Mouse (Mus musculus) kidney, postnatal 36 days (tissue): Measurements from ENCODE around the gene Dcps.

ENCODE experiments used
- DNase-seq, 2 experiments: peaks; one replicate each; pipeline ENCODE4 v3.0.0; 2021 to 2022; ENCODE audit warnings: mixed read lengths in 2 of 2

The Dcps gene

DNA sequence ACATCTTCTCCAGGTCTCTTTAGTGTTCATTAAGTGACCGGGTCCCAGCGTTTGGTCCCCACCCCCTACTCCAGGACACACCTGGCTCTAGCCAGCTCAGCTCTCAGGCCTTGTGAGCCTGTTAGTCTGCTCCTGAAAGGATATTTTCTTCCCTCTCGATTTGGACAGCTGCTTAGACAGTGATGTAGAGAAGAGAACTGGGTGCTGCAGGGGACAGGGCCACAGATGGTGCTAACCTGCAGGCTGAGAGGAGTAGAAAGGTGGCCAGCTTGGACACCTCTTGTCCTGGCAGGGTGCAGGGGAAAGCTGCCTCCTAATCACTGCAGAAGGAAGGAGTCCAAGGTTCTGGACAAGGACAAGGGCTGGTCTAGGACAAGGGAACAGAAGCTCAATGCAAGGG lies 67.8 kb downstream of the Dcps start:
- DNase-seq: no peak

GRCm38 (mm10) chr9:35107396-35107795 lies 68.5 kb downstream of the Dcps start:
- no peak for DNase-seq

GRCm38 (mm10) chr9:35105884-35106880 lies 69.7 kb downstream of the Dcps start:
- DNase-seq: no peak

DNA sequence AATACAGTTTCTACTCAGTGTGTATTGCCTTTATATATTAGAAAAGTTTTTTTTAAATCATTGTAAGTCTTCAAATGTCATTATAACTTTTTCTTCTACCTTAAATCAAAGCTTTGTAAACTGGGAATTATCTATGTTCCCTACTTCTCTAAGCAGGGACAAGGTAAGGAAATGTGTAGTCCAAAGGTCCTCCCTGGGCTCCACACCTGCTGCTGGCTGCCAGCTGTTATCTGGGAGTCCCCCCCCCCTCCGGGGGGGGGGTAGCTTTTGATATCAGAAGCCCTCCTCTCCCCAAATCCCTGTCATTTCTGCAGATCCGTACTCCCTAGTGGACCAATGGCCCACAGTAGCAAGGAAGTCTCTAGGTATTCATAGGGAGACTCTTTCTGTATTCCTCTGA lies 70.4 kb downstream of the Dcps start:
- no peak for DNase-seq

DNA sequence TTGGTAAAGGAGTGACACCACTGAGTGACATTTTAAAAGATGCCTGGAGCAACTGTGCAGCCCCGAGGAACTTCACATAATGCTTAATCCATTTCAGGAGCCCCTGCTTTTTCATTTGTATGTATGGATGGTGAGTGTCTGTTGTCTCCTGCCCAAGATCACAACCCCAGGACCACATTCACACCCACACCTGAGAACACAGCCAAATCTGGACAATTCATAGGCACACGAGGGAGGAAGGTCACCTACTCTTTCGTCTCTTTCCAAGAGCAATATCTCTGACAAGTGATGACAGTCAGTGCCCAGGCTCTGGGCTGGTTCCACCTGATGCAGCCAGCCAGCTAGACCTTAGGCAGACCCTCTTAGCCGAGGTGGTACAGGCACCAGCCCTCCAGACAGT lies 71.2 kb downstream of the Dcps start:
- no peak for DNase-seq

- peak in 1 of 2 experiments; percentile 0 for DNase-seq
Observed at GRCm38 (mm10) chr9:35098762-35099161, 77.1 kb downstream of the Dcps start.

DNA sequence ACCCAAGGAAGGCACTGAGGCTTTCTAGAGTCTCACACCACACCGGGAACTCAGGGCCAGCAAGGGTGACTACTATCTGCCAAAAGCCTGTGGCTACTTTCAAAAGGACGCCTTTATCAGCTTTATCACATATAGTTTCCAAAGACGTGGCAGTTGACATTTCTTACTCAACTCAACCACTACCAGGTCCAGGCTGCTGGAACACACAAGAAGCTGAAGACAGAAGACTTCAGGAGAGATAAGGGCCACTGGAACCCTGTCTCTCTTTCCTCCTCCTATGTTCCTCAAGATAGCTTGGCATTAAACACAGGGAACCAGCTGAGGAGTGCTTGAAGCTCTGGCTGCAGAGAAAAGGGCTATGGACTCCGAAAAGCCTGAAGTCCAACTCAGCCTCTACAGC lies 78.0 kb downstream of the Dcps start:
- DNase-seq: peak in 1 of 2 experiments; percentile 0

DNA sequence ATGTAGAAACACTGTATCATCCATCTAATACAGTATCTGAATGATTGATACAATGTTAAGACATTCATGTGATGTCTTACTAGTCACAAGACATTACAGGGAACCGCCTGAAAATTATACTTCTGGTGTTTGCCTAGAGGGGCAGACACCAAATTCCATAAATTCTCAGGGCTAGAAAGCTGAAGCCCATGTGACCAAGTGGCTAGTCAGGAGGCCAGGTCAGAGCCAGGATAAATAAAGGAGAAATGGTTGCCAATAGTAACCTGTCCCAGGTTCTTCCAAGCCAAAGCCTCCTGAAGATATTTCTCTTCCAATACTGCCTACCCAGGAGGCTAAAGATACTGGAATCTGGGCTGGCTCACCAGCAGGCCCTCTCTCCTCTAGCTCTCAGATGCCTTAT lies 80.1 kb downstream of the Dcps start:
- peak in 1 of 2 experiments; percentile 1 for DNase-seq

DNA sequence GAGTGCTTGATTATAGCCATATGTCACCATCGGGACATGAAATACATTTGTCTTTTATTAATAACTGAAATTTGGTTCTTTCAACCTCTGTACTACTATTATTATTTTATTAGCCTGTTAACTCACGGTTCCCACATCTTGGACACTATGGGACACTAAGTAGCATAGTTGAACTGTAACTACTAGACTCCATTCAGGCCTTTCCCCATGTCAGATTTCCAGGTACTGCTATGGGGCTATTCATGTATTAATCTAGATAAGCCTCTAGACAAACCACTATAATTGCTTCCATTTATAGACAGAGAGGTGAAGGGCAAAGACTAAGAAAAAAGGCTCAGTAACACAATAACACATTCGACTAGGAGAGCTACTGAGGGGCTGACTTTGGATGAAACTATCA lies 82.5 kb downstream of the Dcps start:
- no peak for DNase-seq

DNA sequence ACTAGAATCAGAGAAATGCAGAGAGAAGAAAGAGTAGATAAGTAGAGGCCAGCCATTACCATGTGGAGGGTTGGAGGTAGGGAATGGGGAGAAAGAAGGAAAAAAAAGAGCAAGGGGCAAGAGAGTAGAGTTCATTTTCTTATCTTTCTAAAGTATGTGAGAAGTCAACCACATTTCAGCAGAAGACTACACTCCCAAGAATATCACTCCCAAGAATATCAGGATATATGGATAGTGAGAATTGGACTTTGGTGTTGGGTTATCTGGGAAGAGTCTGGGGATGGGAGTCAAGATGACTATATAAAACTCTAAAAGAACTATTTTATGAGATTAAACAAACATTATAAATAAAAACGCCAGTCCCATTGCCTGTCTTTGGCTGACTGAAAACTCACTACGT lies 83.0 kb downstream of the Dcps start:
- DNase-seq: no peak
